19 mouse cellular contexts compared by ENCODE assay signal in the genomic region with DNA sequence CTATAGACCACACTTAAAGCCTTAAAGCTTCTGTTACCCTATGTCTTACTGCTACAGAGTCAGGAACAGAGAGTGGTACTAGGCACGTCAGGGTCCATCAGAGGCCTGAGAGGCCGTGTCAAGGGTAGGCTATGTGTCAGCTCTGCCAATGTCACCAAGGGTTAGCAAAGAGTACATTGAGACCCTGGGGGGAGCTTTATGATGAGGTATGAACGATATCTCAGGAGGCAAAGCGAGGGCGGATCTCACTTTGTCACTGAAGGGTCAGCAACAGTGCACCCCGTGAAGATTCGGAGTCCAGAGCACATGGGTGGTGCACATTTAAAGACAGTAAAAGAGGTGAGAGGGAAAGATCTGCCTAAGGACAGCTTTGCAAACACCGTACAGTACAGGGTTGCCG.
"Had no signal": no experiment of that assay in that cellular context is flagged by ENCODE, and none has a peak within 500 bp of the region (broad histone marks: within the 10 kb centered on the region; RNA-seq: fewer than 3 reads in every experiment).

No protein-coding gene starts in this region.

- H3K4me3 ChIP-seq: lung, embryonic 15.5 days; midbrain, embryonic 10.5 days; midbrain, embryonic 13.5 days; midbrain, embryonic 15.5 days; myocyte; neural tube, embryonic 13.5 days; neural tube, embryonic 15.5 days had no signal

- H3K27ac ChIP-seq: liver, embryonic 14.5 days; lung, embryonic 15.5 days; midbrain, embryonic 10.5 days; midbrain, embryonic 13.5 days; midbrain, embryonic 15.5 days; neural tube, embryonic 13.5 days; neural tube, embryonic 15.5 days had no signal

- DNase-seq: lung, adult 18-20 months; lung, postnatal 14 days; lung, postnatal 36 days; retina, postnatal 1 day; right cerebral cortex, adult 18-20 months; right cerebral cortex, postnatal 25 days; right cerebral cortex, postnatal 4 days; spleen, adult 18-20 months; thymus, adult 18-20 months; thymus, postnatal 14 days; thymus, postnatal 36 days had no signal

- ATAC-seq: midbrain, embryonic 13.5 days; midbrain, embryonic 15.5 days had no signal

- H3K9ac ChIP-seq: liver, embryonic 14.5 days; lung, embryonic 15.5 days; midbrain, embryonic 13.5 days; midbrain, embryonic 15.5 days; neural tube, embryonic 13.5 days; neural tube, embryonic 15.5 days had no signal

- H3K4me2 ChIP-seq: lung, embryonic 15.5 days; midbrain, embryonic 13.5 days; midbrain, embryonic 15.5 days; neural tube, embryonic 13.5 days; neural tube, embryonic 15.5 days had no signal

- H3K9me3 ChIP-seq: lung, embryonic 15.5 days; midbrain, embryonic 10.5 days; midbrain, embryonic 13.5 days; midbrain, embryonic 15.5 days; neural tube, embryonic 13.5 days; neural tube, embryonic 15.5 days had no signal

- H3K36me3 ChIP-seq: lung, embryonic 15.5 days; midbrain, embryonic 10.5 days; midbrain, embryonic 13.5 days; midbrain, embryonic 15.5 days; neural tube, embryonic 13.5 days; neural tube, embryonic 15.5 days had no signal
